Mouse (Mus musculus) brown adipose tissue, adult 24 weeks (tissue): ENCODE results near the gene Top2b. TPM values are rescaled to one million over a fixed set of nuclear protein-coding genes. Genes with fewer than 3 reads are reported as not detected.

Source experiments
- H3K27ac ChIP-seq: fragments of 200-500 bp; replicated peaks from 2 replicates; pipeline ENCODE4 v1.5.1; 2012; ENCODE audit warnings: low read depth, mild to moderate bottlenecking, low read length
- H3K4me1 ChIP-seq: fragments of 200-500 bp; 2 replicates; pipeline ENCODE4 v1.6.1; 2012; ENCODE audit warnings: low read length, mixed read lengths; ENCODE audit not compliant: control insufficient read depth, insufficient read depth, insufficient read length
- H3K4me3 ChIP-seq: fragments of 200-500 bp; 2 replicates; pipeline ENCODE4 v1.5.1; 2012; ENCODE audit warnings: low read depth, mild to moderate bottlenecking, low read length, moderate library complexity; ENCODE audit not compliant: insufficient read depth
- polyA plus RNA-seq: library from polyadenylated mRNA; stranded (reverse); fragments of >200 nt; gene quantifications from 2 replicates; pipeline ENCODE4 v1.2.4, GENCODE M21; 2012; ENCODE audit not compliant: missing spikeins, insufficient read depth, insufficient read length

The Top2b gene
- polyA plus RNA-seq, 1 experiment = 60.6 TPM

DNA sequence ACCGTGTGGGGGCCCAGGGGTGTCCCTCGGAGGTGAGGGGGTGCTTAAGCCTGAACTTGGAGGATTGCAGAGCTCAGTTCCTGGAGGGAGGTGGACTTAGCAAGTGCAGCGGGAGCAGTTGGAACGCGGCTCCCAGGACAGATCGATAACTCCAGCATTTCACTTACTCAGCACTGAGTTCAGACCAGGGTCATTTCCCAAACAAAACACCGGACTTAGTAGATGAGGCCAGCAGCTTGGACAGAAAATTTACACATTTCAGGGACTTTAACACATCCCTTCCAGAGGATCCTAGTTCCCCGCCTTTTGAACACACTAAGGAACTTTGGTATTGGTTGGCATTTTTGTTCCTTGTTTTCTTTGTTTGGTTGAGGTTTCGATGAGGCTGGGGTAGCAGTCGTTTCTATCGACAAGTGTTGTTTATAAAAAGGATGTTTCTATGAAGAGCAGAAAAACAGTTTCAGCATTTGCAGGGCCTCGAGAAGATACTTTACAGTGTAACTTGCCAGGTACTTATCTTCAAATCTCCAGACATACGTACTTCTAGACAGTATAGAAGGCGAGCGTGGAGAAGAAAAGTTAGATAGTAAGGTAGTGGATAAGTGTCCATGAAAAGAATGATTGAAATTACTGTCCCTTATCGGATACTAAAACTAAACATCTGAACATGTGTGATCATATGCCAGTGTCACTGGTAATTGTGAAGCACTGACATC, 1.4 kb downstream of the Top2b start:
- Histone ChIP-seq H3K4me1 (peaks cover 3% of the 10 kb centered on the region; the same call in 1 of the 2 replicates), H3K27ac (peak overlapping the region; percentile 92), H3K4me3 (peak overlapping the region; percentile 85)

DNA sequence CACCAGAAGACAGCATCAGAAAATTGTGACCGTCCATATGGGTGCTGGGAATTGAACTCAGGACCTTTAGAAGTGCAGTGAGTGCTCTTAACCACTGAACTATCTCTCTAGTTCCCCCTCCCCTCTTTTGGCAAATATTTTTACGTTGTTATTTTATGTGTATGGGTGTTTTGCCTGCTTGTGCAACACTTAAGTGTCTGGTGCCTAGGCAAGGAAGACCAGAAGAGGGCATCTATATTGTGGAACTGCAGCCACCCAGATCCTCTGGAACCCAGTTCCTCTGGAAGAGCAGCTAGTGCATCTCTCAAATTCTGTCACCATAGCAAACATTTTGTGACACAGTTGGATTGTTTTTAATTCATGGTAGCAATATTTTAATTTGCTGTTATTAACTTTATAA, 2.0 kb downstream of the Top2b start:
- H3K4me3 ChIP-seq = 0 out of 2 replicates have a peak overlapping the region, but pooled peaks have one; percentile 7
- no peak overlapping the region for H3K27ac ChIP-seq
- H3K4me1 ChIP-seq = peaks cover 3% of the 10 kb centered on the region; the same call in 1 of the 2 replicates

GRCm38 (mm10) chr14:16372761-16373160, 7.8 kb downstream of the Top2b start:
- Histone ChIP-seq H3K27ac (no peak overlapping the region), H3K4me1 (no peaks in the 10 kb centered on the region; the same call in 1 of the 2 replicates)

DNA sequence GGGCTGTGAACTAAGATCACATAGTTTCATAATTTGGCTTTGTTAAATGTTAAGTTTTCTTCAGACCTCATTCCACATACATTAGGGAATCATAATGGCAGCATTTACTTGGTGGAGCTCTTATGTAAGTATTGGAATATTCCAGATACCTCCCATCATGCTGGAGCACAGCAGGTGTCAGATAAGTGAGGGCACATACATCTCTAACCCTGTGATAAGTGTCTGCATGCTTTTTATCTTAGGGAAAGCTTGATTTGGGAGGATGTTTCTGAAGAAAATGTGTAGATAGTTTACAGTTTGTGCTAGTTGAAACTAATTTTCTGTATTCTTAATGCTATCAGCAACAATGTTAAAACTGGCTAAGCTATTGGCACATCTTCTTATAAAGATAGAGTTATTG, 8.2 kb downstream of the Top2b start:
- Histone ChIP-seq H3K27ac (no peak overlapping the region), H3K4me1 (no peaks in the 10 kb centered on the region; the same call in 1 of the 2 replicates), H3K4me3 (no peak overlapping the region)

More at GRCm38 (mm10) chr14:16372761-16373160, 7.8 kb downstream of the Top2b start:
- no peak overlapping the region for H3K4me3 ChIP-seq

- no peaks in the 10 kb centered on the region; the same call in 1 of the 2 replicates for H3K4me1 ChIP-seq
- H3K27ac ChIP-seq = no peak overlapping the region
- H3K4me3 ChIP-seq = no peak overlapping the region
Measured at GRCm38 (mm10) chr14:16379917-16380570, 15.1 kb downstream of the Top2b start.

- no peak overlapping the region for H3K27ac ChIP-seq
- no peak overlapping the region for H3K4me3 ChIP-seq
- H3K4me1 ChIP-seq = no peaks in the 10 kb centered on the region
Measured at GRCm38 (mm10) chr14:16384783-16385182, 19.8 kb downstream of the Top2b start.

GRCm38 (mm10) chr14:16405187-16405586, 40.2 kb downstream of the Top2b start:
- no peaks in the 10 kb centered on the region for H3K4me1 ChIP-seq
- H3K27ac ChIP-seq = no peak overlapping the region
- H3K4me3 ChIP-seq = no peak overlapping the region

GRCm38 (mm10) chr14:16414163-16414562, 49.2 kb downstream of the Top2b start:
- H3K4me3 ChIP-seq = no peak overlapping the region
- no peaks in the 10 kb centered on the region for H3K4me1 ChIP-seq
- H3K27ac ChIP-seq = no peak overlapping the region

- Histone ChIP-seq H3K4me1 (no peaks in the 10 kb centered on the region), H3K4me3 (no peak overlapping the region)
Measured at GRCm38 (mm10) chr14:16427569-16427968, 62.6 kb downstream of the Top2b start.

GRCm38 (mm10) chr14:16431941-16432499, 67.0 kb downstream of the Top2b start:
- Histone ChIP-seq H3K4me3 (no peak overlapping the region), H3K4me1 (no peaks in the 10 kb centered on the region), H3K27ac (no peak overlapping the region)

More at GRCm38 (mm10) chr14:16427569-16427968, 62.6 kb downstream of the Top2b start:
- no peak overlapping the region for H3K27ac ChIP-seq

DNA sequence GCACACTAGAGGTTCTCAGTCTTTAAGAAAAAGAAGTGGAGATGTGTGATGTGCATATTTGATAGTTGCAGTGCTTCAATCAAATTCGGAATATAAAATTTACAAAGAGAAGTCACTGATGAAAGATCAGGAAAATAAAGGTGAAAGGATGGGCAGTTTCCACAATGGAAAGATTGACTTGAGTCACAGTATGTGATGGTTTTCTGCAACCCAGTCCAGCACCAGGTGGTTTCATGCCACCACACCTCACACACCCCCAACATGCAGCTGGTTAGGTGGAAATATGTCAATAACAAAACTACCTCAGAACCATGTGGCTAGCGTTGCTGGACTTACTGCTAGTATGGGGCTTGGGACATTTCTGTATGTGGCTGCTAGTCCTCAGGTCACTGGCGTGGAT, 67.6 kb downstream of the Top2b start:
- H3K4me3 ChIP-seq = no peak overlapping the region
- no peak overlapping the region for H3K27ac ChIP-seq
- H3K4me1 ChIP-seq = no peaks in the 10 kb centered on the region

- Histone ChIP-seq H3K27ac (0 out of 2 replicates have a peak overlapping the region, but pooled peaks have one; percentile 43), H3K4me1 (no peaks in the 10 kb centered on the region), H3K4me3 (no peak overlapping the region)
Measured at GRCm38 (mm10) chr14:16433206-16433605, 68.2 kb downstream of the Top2b start.

DNA sequence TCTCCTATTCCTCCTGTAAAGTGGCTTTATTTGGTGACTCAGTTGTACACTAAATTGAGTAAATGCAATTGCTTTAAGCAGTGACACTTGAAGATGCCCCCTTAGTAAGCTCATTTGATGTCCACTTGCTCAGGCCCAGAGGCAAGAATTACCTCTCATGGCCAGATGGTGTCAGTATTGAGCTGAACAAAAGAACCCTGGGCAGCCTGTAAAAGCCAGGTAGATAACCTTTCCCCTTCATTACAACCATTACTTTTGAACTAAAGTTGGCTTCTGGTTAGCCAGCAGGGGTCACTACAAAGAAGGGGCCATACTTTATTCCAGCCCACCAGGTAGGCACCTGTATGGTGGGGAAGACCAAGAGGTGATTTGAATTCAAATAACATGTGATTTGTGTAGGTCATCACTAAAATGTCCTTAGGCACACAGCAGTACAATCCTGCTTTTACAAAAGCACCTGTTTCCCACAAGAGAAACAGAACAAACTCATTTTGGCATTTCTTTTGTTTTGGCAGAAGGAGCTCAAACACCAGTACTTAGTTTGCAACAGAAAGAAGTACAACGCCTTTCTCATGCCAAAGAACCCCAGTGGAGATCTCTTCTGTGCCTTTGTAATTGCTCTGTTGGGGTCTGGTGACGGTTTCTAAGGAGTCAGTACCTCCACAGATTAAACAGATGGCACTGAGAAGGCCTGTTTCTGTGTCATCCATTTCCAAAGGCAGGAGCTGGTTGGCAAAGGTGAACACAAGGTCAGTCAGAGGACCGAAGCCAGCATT, 69.6 kb downstream of the Top2b start:
- Histone ChIP-seq H3K4me3 (no peak overlapping the region), H3K4me1 (no peaks in the 10 kb centered on the region), H3K27ac (0 out of 2 replicates have a peak overlapping the region, but pooled peaks have one; percentile 57)

GRCm38 (mm10) chr14:16437386-16437785, 72.4 kb downstream of the Top2b start:
- Histone ChIP-seq H3K4me3 (no peak overlapping the region), H3K4me1 (no peaks in the 10 kb centered on the region)

More at GRCm38 (mm10) chr14:16437386-16437785, 72.4 kb downstream of the Top2b start:
- H3K27ac ChIP-seq = no peak overlapping the region
